Mouse (Mus musculus) thymus, adult 2 months (tissue): ENCODE measurements around the gene Fbxl20. TPM values are rescaled to one million over a fixed set of nuclear protein-coding genes. Genes with fewer than 3 reads are reported as not detected.

Experiments used
- DNase-seq: peaks from one replicate; pipeline ENCODE4 v3.0.0; 2021
- H3K27ac ChIP-seq: fragments of 200-500 bp; 2 replicates; pipeline ENCODE4 v1.5.1; 2012; ENCODE audit warnings: low read length, control low read depth; ENCODE audit not compliant: control insufficient read depth, insufficient read depth
- H3K27me3 ChIP-seq: fragments of 200-500 bp; 2 replicates; pipeline ENCODE4 v1.6.1; 2012; ENCODE audit warnings: mild to moderate bottlenecking, low read length, moderate library complexity, mixed read lengths; ENCODE audit not compliant: control insufficient read depth, insufficient read depth
- H3K36me3 ChIP-seq: fragments of 200-500 bp; 2 replicates; pipeline ENCODE4 v1.6.1; 2012; ENCODE audit warnings: mild to moderate bottlenecking, low read length, moderate library complexity; ENCODE audit not compliant: control insufficient read depth, insufficient read depth
- H3K4me1 ChIP-seq: fragments of 200-500 bp; replicated peaks from 2 replicates; pipeline ENCODE4 v1.6.1; 2012; ENCODE audit warnings: low read length; ENCODE audit not compliant: control insufficient read depth, insufficient read depth
- H3K4me3 ChIP-seq: fragments of 200-500 bp; 2 replicates; pipeline ENCODE4 v1.5.1; 2012; ENCODE audit warnings: mild to moderate bottlenecking, low read length, control low read depth, moderate library complexity; ENCODE audit not compliant: control insufficient read depth, insufficient read depth
- CTCF ChIP-seq: fragments of 200-500 bp; IDR thresholded peaks from 2 replicates; pipeline ENCODE4 v1.5.1; 2012; ENCODE audit warnings: mild to moderate bottlenecking, control low read depth, low read length, moderate library complexity, borderline replicate concordance; ENCODE audit not compliant: control insufficient read depth, poor library complexity, insufficient read depth; ENCODE audit errors: extremely low read depth
- POLR2A ChIP-seq: fragments of 200-500 bp; IDR thresholded peaks from 2 replicates; pipeline ENCODE4 v1.6.1; 2012; ENCODE audit warnings: mild to moderate bottlenecking, low read length, control low read depth, moderate library complexity; ENCODE audit not compliant: control insufficient read depth, poor library complexity, insufficient read depth; ENCODE audit errors: extremely low read depth
- WGBS: fragments of 180-500 bp; shearing (Covaris S2); methylation state at CpG from one replicate; pipeline ENCODE4 v1.1.7; 2018; 5-methylcytosine and 5-hydroxymethylcytosine counted together
- polyA plus RNA-seq: library from polyadenylated mRNA; depleted of rRNA; stranded (reverse); fragments of >200 nt; gene quantifications from 2 replicates; pipeline ENCODE4 v1.2.3, GENCODE M21; 2012

The Fbxl20 gene
- polyA plus RNA-seq, 1 experiment = 40.3 TPM

DNA sequence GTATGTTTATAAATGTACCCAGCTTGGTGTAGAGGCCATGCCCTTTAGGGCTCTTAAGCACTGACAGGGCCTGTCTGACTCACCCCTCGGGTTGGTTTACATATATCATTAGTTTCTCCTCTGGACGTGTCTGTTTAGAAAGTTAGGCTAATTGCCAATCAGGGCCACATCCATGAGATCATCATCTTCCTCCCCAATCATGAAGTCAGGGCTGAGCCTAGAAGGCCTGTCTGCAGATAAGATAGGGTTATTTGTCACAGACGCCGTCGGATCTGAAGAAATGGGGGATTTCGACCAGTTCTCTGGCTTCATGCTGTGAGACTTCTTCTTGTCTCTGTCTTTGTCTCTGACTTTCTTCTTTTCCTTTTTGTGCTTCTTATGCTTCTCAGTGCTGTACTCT lies 4.9 kb upstream of the Fbxl20 start:
- peaks cover 33% of the 10 kb centered on the region for H3K36me3 ChIP-seq
- no peak for DNase-seq
- 95% methylated on average over 6 of the region's 6 CpGs for WGBS
- no peaks in the 10 kb centered on the region for H3K4me1 ChIP-seq
- H3K4me3 ChIP-seq = no peak overlapping the region
- TF ChIP-seq POLR2A (no peak), CTCF (no peak)
- H3K27ac ChIP-seq = no peak overlapping the region
- H3K27me3 ChIP-seq = no peaks in the 10 kb centered on the region

DNA sequence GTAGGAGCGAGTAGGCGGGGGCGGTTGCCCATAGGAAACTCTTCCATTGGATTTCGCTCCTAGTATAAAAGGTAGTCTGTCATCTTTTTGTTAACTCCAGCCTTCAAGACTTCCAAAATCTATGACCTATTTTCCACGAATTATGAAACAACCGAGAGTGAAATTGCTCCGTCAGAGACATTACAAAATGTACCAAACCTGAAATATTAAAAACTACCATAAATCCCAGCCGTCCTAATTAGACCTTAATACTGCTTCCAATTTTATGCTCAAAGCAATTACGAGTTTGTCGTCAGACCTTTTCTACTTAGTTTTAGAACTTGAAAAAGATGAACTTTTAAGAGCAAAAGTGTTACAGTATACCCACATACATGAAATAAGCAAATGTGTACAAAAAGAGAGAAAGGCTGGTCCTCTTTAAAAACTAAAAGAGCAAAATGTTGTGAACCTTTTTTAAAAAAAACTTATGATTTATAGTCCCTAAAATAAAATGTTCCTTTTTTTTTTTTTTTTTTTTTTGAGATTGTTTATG lies 488 bp upstream of the Fbxl20 start:
- TF ChIP-seq CTCF (no peak), POLR2A (no peak)
- H3K4me3 ChIP-seq = no peak overlapping the region
- H3K27ac ChIP-seq = no peak overlapping the region
- peaks cover 8% of the 10 kb centered on the region for H3K4me1 ChIP-seq
- H3K27me3 ChIP-seq = no peaks in the 10 kb centered on the region
- 2% methylated on average over 10 of the region's 10 CpGs for WGBS
- no peak for DNase-seq
- H3K36me3 ChIP-seq = peaks cover 6% of the 10 kb centered on the region; the same call in 1 of the 2 replicates

GRCm38 (mm10) chr11:98149304-98149750 lies 876 bp downstream of the Fbxl20 start:
- TF ChIP-seq CTCF = peak; percentile 27; the same call in 1 of the 2 replicates
- TF ChIP-seq POLR2A = peak; percentile 76; the same call in 1 of the 2 replicates
- no peaks in the 10 kb centered on the region for H3K27me3 ChIP-seq
- DNase-seq = peak; percentile 93
- no peak overlapping the region for H3K27ac ChIP-seq
- peaks cover 8% of the 10 kb centered on the region for H3K4me1 ChIP-seq
- H3K4me3 ChIP-seq = peak overlapping the region; percentile 96
- under 1% methylated on average over 53 of the region's 57 CpGs for WGBS
- H3K36me3 ChIP-seq = no peaks in the 10 kb centered on the region

GRCm38 (mm10) chr11:98148551-98149301 lies 1.5 kb downstream of the Fbxl20 start:
- TF ChIP-seq CTCF = no peak
- TF ChIP-seq POLR2A = no peak
- Histone ChIP-seq H3K27ac (no peak overlapping the region), H3K4me1 (peaks cover 8% of the 10 kb centered on the region), H3K27me3 (no peaks in the 10 kb centered on the region), H3K4me3 (peak overlapping the region; percentile 96), H3K36me3 (no peaks in the 10 kb centered on the region)
- WGBS = 1% methylated on average over 43 of the region's 45 CpGs
- DNase-seq = no peak

DNA sequence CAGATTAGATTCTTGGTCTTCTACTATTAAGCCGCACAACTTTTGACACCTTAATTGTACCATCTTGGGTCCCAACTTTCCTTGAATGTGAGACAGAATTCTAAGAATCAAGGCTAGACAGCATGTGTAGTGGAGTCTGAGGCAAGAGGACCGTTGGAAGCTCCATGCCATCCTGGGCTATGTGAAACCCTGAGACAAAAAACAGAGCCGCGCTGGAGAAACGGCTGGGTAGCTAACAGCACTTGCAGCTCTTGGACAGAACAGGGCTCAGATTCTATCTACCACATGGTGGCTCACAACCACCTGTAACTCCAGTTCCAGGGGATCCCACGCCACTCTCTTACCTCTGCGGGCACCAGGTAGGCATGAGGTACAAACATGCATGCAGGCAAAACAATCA lies 4.3 kb downstream of the Fbxl20 start:
- peaks cover 8% of the 10 kb centered on the region for H3K4me1 ChIP-seq
- TF ChIP-seq CTCF (no peak), POLR2A (no peak)
- no peak overlapping the region for H3K4me3 ChIP-seq
- H3K27ac ChIP-seq = no peak overlapping the region
- no peaks in the 10 kb centered on the region for H3K27me3 ChIP-seq
- 92% methylated on average over 7 of the region's 7 CpGs for WGBS
- H3K36me3 ChIP-seq = no peaks in the 10 kb centered on the region
- DNase-seq = no peak

GRCm38 (mm10) chr11:98142545-98142944 lies 7.7 kb downstream of the Fbxl20 start:
- no peak for TF ChIP-seq CTCF
- no peak for TF ChIP-seq POLR2A
- Histone ChIP-seq H3K4me1 (peaks cover 3% of the 10 kb centered on the region), H3K27me3 (no peaks in the 10 kb centered on the region), H3K27ac (no peak overlapping the region), H3K4me3 (no peak overlapping the region), H3K36me3 (no peaks in the 10 kb centered on the region)
- DNase-seq = no peak
- 89% methylated on average over 2 of the region's 2 CpGs for WGBS

GRCm38 (mm10) chr11:98138894-98139293 lies 11.3 kb downstream of the Fbxl20 start:
- Histone ChIP-seq H3K4me3 (no peak overlapping the region), H3K36me3 (no peaks in the 10 kb centered on the region), H3K4me1 (no peaks in the 10 kb centered on the region), H3K27me3 (no peaks in the 10 kb centered on the region), H3K27ac (no peak overlapping the region)
- TF ChIP-seq POLR2A (no peak), CTCF (no peak)
- no peak for DNase-seq
- WGBS = 90% methylated on average over 7 of the region's 7 CpGs
